Mouse (Mus musculus) neural tube, embryonic 14.5 days (tissue): ENCODE data around the gene Tmeff2. TPM values are rescaled to one million over a fixed set of nuclear protein-coding genes. Genes with fewer than 3 reads are reported as not detected.

Source experiments
- ATAC-seq: fragments of 200-750 bp; cut with Nextera tagmentation; 2 replicates; pipeline ENCODE4 v1.8.0; 2017; ENCODE audit warnings: low read depth, mild to moderate bottlenecking, moderate TSS enrichment, moderate library complexity
- H3K27ac ChIP-seq: fragments of 300-500 bp; sonication (generic); 2 replicates; pipeline ENCODE4 v1.5.1; 2014; ENCODE audit warnings: low read depth, mild to moderate bottlenecking, control low read depth, low read length, moderate library complexity, mixed read lengths
- H3K27me3 ChIP-seq: fragments of 300-500 bp; sonication (generic); 2 replicates; pipeline ENCODE4 v1.6.1; 2014; ENCODE audit warnings: low read length; ENCODE audit not compliant: control insufficient read depth, insufficient read depth
- H3K36me3 ChIP-seq: fragments of 300-500 bp; sonication (generic); 2 replicates; pipeline ENCODE4 v1.6.1; 2014; ENCODE audit warnings: low read length, mixed read lengths; ENCODE audit not compliant: control insufficient read depth, insufficient read depth
- H3K4me1 ChIP-seq: fragments of 300-500 bp; sonication (generic); 2 replicates; pipeline ENCODE4 v1.6.1; 2014; ENCODE audit warnings: low read length; ENCODE audit not compliant: control insufficient read depth, insufficient read depth
- H3K4me2 ChIP-seq: fragments of 300-500 bp; sonication (generic); 2 replicates; pipeline ENCODE4 v1.6.1; 2014; ENCODE audit warnings: mild to moderate bottlenecking, low read depth, low read length, control low read depth
- H3K4me3 ChIP-seq: fragments of 300-500 bp; sonication (generic); 2 replicates; pipeline ENCODE4 v1.5.1; 2014; ENCODE audit warnings: low read depth, low read length, control low read depth, mixed read lengths
- H3K9ac ChIP-seq: fragments of 300-500 bp; sonication (generic); replicated peaks from 2 replicates; pipeline ENCODE4 v1.6.1; 2014; ENCODE audit warnings: low read depth, mild to moderate bottlenecking, control low read depth, low read length, mixed read lengths
- H3K9me3 ChIP-seq: fragments of 300-500 bp; sonication (generic); 2 replicates; pipeline ENCODE4 v1.6.1; 2016; ENCODE audit warnings: low read length; ENCODE audit not compliant: control insufficient read depth
- WGBS: fragments of 180-500 bp; shearing (Covaris S2); extraction: QIAGEN DNeasy Blood & Tissue Kit; methylation state at CpG from one replicate; pipeline ENCODE4 v1.1.7; 2014; 5-methylcytosine and 5-hydroxymethylcytosine counted together
- polyA plus RNA-seq: library from polyadenylated mRNA; unstranded; fragments of >200 nt; fragmentation: Nextera tagmentation; extraction: Ambion mirVana; gene quantifications from 2 replicates; pipeline ENCODE4 v1.2.1, GENCODE M21; 2014

Tmeff2 gene
- polyA plus RNA-seq, 1 experiment from 2014 or later = 95.9 TPM

DNA sequence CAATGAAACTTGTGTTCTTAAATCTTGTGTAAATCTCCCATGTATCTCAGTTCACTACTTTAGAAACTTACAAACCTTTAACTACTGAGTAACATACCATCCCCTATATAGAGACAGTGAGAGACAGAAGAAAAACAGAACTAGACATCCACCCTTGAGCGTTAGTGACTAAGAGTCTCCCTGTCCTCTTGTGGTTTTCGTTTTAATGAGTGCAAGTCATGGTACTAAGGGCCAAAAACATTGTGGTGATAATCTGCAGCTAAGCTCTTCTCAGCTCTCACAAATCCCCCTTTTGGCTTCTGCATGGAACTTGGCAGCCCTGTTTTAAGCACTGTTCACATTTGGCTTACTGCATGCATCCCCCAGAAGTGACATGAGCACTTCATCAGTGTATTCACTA is 34.6 kb downstream of the Tmeff2 start:
- no peak for ATAC-seq
- Histone ChIP-seq H3K27ac (no peak overlapping the region), H3K4me2 (no peak overlapping the region), H3K27me3 (no peaks in the 10 kb centered on the region), H3K4me3 (no peak overlapping the region), H3K9me3 (no peaks in the 10 kb centered on the region), H3K4me1 (peaks cover 2% of the 10 kb centered on the region), H3K9ac (no peak overlapping the region), H3K36me3 (no peaks in the 10 kb centered on the region)
- 74% methylated on average over 2 of the region's 2 CpGs for WGBS

DNA sequence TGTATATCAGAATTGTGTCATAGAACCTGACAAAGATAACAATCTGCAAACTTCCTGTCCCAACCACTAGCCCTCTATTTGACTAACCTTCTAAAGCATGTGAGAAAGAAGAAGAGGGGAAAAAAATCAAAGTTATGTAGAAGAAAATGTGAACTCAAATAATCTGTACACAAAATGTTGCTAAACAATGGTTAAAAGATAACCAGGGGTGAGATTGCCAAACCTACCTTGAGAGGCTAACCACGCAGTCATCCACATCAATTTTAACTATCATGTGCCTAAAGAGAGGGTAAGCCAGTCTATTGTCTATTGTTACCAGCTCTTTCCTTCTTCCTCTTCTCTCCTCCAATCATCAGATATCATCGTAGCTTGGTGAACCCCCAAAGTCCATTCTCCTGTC is 35.0 kb downstream of the Tmeff2 start:
- Histone ChIP-seq H3K36me3 (no peaks in the 10 kb centered on the region), H3K9ac (no peak overlapping the region), H3K4me1 (peaks cover 2% of the 10 kb centered on the region), H3K4me3 (no peak overlapping the region), H3K27ac (no peak overlapping the region), H3K27me3 (no peaks in the 10 kb centered on the region), H3K9me3 (no peaks in the 10 kb centered on the region), H3K4me2 (no peak overlapping the region)
- 82% methylated on average over 2 of the region's 2 CpGs for WGBS
- ATAC-seq = no peak

DNA sequence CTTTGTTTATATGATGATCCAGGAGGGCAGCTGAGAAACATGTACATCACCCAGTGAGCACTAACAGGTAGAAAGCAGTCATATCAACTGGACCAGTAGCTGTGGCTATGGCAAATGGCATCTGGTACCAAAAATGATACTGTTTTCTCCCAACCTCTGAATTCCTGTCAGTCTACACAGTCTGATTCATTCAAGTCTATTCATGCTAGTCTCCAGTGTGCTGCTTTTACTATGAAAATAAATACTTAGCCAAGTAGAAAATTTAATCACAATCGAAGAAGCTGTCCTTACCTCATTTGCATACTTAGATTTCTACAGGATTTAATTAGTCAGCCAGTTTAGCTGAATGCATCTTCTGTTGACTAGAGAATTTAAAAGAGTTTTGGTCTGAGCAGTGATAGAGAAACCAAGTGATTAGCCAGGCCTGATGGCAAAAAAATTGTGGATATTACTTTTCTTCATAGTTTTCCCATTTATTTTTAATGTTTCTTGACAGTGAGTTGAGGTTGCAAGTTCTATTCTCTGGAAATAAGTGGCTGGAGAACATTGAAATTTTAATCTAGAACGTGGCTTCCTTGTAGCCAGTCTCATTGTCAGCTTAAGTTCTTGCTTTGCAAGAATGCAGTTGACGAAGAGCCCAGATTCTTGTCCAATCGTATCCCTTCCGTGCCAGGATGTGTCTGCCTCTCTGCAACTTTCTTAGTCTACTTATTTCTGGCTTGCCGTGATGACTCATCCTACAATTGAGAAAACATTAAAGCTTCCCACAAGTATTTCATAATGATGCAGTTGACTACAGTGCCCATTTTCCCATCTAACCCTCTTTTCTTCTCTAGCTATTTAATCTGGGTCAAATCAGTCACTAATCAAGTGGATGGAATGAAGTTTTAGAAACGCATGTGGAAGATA is 39.9 kb downstream of the Tmeff2 start:
- Histone ChIP-seq H3K4me3 (no peak overlapping the region), H3K27ac (no peak overlapping the region), H3K36me3 (no peaks in the 10 kb centered on the region), H3K9ac (no peak overlapping the region), H3K4me2 (no peak overlapping the region), H3K27me3 (no peaks in the 10 kb centered on the region), H3K4me1 (peaks cover 2% of the 10 kb centered on the region), H3K9me3 (no peaks in the 10 kb centered on the region)
- ATAC-seq = no peak
- WGBS = 82% methylated on average over 7 of the region's 7 CpGs

DNA sequence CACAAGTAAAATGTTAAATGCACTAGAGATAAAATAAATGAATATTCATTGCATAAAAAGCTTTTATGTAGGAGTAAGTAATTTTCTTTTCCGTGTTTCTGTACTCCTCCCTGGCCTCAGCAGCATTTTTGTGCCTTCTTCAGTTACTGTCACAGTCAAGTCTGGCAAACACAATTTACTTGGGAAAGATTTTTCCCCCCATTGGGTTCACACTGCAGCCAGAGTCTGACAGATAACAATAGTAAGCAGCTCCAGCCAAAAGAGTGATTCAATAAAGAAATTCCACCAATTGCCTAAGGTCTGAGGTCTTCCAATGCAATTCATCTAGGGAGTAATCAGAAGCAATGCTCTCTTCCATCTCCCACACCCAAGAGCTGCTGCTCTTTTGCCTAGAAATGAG is 48.1 kb downstream of the Tmeff2 start:
- Histone ChIP-seq H3K27ac (no peak overlapping the region), H3K9ac (no peak overlapping the region), H3K9me3 (no peaks in the 10 kb centered on the region), H3K4me2 (no peak overlapping the region), H3K4me1 (no peaks in the 10 kb centered on the region), H3K36me3 (no peaks in the 10 kb centered on the region), H3K4me3 (no peak overlapping the region), H3K27me3 (no peaks in the 10 kb centered on the region)
- WGBS = 65% methylated on average over 1 of the region's 1 CpGs
- no peak for ATAC-seq

DNA sequence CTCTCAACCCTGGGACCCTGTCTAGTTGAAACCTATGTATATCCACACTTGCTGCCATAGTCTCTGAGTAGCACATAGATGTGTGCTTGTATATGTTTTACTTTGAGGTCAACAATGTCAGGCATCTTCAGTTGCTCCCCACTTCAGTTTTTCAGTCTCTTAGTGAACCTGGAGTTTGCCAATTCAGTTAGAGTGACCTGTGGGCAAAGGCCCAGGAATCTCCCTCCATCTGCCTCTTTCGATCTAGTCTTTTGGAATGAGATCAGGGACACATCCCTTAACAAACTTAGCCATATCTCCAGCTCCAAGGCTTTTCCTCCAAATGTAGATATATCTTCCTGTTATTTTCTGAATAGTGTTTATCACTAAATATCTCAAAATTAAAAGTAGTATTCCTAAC is 58.4 kb downstream of the Tmeff2 start:
- Histone ChIP-seq H3K27ac (no peak overlapping the region), H3K36me3 (no peaks in the 10 kb centered on the region), H3K9ac (no peak overlapping the region), H3K4me3 (no peak overlapping the region), H3K4me1 (0 out of 2 replicates have a peak, but pooled peaks cover 6% of the 10 kb centered on the region), H3K9me3 (no peaks in the 10 kb centered on the region), H3K27me3 (no peaks in the 10 kb centered on the region), H3K4me2 (no peak overlapping the region)
- no peak for ATAC-seq
- WGBS = 92% methylated on average over 1 of the region's 1 CpGs

DNA sequence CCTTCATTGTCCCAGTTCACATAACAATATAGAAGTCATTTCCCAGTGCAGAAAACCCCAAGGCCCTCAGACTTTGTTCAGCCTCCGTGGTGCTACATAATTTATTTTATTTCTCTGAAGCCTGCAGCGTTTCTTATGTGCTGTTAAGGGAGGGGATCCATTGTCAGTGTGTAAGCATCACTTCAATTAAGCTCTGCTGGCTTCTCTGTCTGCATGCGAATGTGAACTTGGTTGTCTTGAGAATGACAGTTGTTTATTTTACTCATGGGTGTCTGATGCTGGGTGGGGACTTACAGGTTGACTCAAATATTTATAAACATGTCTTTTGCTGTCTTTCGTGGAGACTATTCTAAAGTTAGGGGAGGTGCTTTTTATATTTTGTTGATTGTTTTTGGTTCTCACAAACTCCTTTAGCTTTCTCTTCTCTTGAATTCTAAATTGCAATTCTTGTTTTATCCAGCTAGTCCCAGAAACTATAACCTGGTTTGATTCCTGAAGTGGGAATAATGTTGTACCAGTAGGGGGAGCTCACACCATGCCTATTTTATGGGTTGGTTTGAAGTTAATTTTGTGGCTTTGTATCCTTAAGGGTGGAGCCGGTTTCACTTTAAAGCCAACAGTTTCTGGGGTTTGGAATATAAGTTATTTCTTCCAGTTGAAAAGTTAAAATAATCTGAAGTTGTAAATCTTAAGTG is 61.7 kb downstream of the Tmeff2 start:
- Histone ChIP-seq H3K36me3 (no peaks in the 10 kb centered on the region), H3K27ac (peak overlapping the region; percentile 29; the same call in 1 of the 2 replicates), H3K9me3 (no peaks in the 10 kb centered on the region), H3K4me1 (0 out of 2 replicates have a peak, but pooled peaks cover 6% of the 10 kb centered on the region), H3K4me2 (no peak overlapping the region), H3K9ac (no peak overlapping the region), H3K27me3 (no peaks in the 10 kb centered on the region), H3K4me3 (no peak overlapping the region)
- 23% methylated on average over 5 of the region's 5 CpGs for WGBS
- ATAC-seq = peak; percentile 25; the same call in 1 of the 2 replicates

DNA sequence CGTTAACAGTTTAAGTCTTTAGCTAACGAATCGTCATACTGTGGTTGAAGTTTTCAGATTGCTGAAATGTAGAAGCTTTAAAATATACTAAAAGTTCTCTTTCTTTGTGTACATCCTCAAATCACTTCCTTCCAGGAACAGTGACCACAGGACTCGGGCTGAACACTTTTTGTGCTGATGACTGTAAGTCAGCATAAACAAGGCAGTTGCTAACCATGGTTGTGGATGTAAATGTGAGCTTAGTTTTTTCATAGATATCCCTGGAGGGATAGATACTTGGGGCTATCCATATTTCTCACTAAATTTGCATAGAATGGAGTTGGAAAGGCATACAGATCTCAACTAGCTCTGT is 62.2 kb downstream of the Tmeff2 start:
- ATAC-seq = no peak
- Histone ChIP-seq H3K9me3 (no peaks in the 10 kb centered on the region), H3K4me3 (no peak overlapping the region), H3K4me2 (no peak overlapping the region), H3K36me3 (no peaks in the 10 kb centered on the region), H3K27me3 (no peaks in the 10 kb centered on the region), H3K9ac (no peak overlapping the region), H3K4me1 (0 out of 2 replicates have a peak, but pooled peaks cover 6% of the 10 kb centered on the region), H3K27ac (no peak overlapping the region)
- WGBS = 62% methylated on average over 4 of the region's 4 CpGs

DNA sequence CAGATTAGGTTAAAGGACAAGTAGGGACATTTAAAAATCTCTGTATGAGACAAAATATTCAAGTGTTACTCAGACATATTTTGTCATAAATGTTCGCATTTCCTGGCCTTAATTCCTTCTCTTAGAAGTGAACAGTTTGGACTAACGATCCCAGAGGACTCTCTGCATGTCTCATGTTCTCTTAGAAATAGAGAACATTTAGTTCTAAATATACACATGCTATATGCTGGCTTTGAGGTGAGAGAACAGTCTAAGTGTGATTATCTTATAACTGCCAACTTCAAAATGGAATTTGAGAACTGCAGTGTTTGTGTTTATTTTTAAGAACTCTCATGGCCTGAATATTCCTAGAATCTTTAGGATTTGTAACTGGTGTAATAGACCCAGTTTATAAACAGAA is 69.2 kb downstream of the Tmeff2 start:
- H3K9me3 ChIP-seq = no peaks in the 10 kb centered on the region
- H3K4me3 ChIP-seq = no peak overlapping the region
- H3K9ac ChIP-seq = no peak overlapping the region
- 93% methylated on average over 2 of the region's 2 CpGs for WGBS
- no peaks in the 10 kb centered on the region for H3K27me3 ChIP-seq
- no peak for ATAC-seq
- H3K27ac ChIP-seq = no peak overlapping the region
- H3K4me1 ChIP-seq = peaks cover 9% of the 10 kb centered on the region; the same call in 1 of the 2 replicates
- H3K4me2 ChIP-seq = no peak overlapping the region
- H3K36me3 ChIP-seq = no peaks in the 10 kb centered on the region

DNA sequence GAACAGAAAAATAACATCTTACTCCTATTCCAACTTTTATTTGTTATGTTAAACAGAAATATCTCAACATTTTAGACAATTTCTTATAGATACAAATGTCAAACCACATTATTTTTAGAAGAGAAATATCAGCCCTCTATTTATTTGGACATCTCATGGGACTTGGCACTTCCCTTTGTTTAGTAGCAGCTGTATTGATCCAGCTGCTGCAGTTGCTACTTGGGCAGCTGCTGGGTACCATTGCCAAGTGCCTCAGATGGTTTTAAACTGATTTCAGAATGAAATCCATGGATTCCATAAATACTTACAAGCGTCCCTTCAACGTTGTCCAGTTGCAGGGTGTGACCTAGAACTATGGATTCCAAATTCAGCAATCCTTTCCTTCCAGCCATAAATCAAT is 70.4 kb downstream of the Tmeff2 start:
- Histone ChIP-seq H3K4me3 (no peak overlapping the region), H3K9me3 (no peaks in the 10 kb centered on the region), H3K4me1 (peaks cover 9% of the 10 kb centered on the region; the same call in 1 of the 2 replicates), H3K27me3 (no peaks in the 10 kb centered on the region), H3K27ac (no peak overlapping the region), H3K4me2 (no peak overlapping the region), H3K9ac (no peak overlapping the region), H3K36me3 (no peaks in the 10 kb centered on the region)
- 51% methylated on average over 2 of the region's 2 CpGs for WGBS
- no peak for ATAC-seq
